Mouse (Mus musculus) retina, postnatal 7 days (tissue): Measurements from ENCODE around the gene Eef1akmt4.
A peak's percentile ranks its signal among the peaks of the same experiment; 100 is the strongest.
"Not testable (repeated sequence)": the region's sequence is repeated elsewhere in the genome, so short reads cannot be mapped to it uniquely, and the experiment has no call there.

Source experiments
- DNase-seq: peaks from one replicate; pipeline ENCODE4 v3.0.0-alpha.2; 2012; ENCODE audit warnings: low read depth, low spot score

Gene Eef1akmt4

GRCm38 (mm10) chr16:20623211-20623610 is 11.8 kb downstream of the Eef1akmt4 start:
- no peak for DNase-seq

GRCm38 (mm10) chr16:20628871-20629391 is 17.5 kb downstream of the Eef1akmt4 start:
- DNase-seq, result no peak

- DNase-seq, result no peak
These were observed 18.6 kb downstream of the Eef1akmt4 start, which contains the start of gene Ece2 for GRCm38 (mm10) chr16:20629731-20630634. Ece2 (plus strand) TSS chr16:20629828.

GRCm38 (mm10) chr16:20637410-20637809 is 26.0 kb downstream of the Eef1akmt4 start:
- no peak for DNase-seq

- DNase-seq, result no peak
These were observed 27.0 kb downstream of the Eef1akmt4 start for GRCm38 (mm10) chr16:20638367-20638766.

- DNase-seq, result no peak
These were observed 30.8 kb downstream of the Eef1akmt4 start for GRCm38 (mm10) chr16:20642161-20642560.

GRCm38 (mm10) chr16:20643911-20644310 is 32.5 kb downstream of the Eef1akmt4 start:
- DNase-seq, result no peak

- peak; percentile 92 for DNase-seq
These were observed 39.9 kb downstream of the Eef1akmt4 start, which contains the start of gene Psmd2 for GRCm38 (mm10) chr16:20651076-20651946. Psmd2 (plus strand) TSS chr16:20651652.

- DNase-seq, result no peak
These were observed 40.5 kb downstream of the Eef1akmt4 start for GRCm38 (mm10) chr16:20651947-20652310.

GRCm38 (mm10) chr16:20653315-20653714 is 41.9 kb downstream of the Eef1akmt4 start:
- no peak for DNase-seq

- DNase-seq, result no peak
These were observed 46.3 kb downstream of the Eef1akmt4 start for GRCm38 (mm10) chr16:20657661-20658060.

GRCm38 (mm10) chr16:20668013-20668412 is 56.6 kb downstream of the Eef1akmt4 start, which contains the start of gene Eif4g1:
Eif4g1 (plus strand) TSS chr16:20668313.
- not testable (repeated sequence) for DNase-seq
